Mouse (Mus musculus): ENCODE data around the gene Ift74. TPM values are rescaled to one million over a fixed set of nuclear protein-coding genes. Genes with fewer than 3 reads are reported as not detected.
"Not testable (repeated sequence)": the region's sequence is repeated elsewhere in the genome, so short reads cannot be mapped to it uniquely, and the experiment has no call there.

The Ift74 gene
- 10 to 100 TPM; 10.4 to 11.9 TPM for total RNA-seq (2021)
- long read RNA-seq, experiment 1, transcript Ift74-201 (20 exons, 2,139 nt) = major isoform, 16 of 16 reads
- long read RNA-seq, experiment 1, partial matches to known transcripts = 0 of 16 reads
- long read RNA-seq, experiment 1, other reads (novel, unspliced or antisense) = 0 of 16 reads
- long read RNA-seq, experiment 2, transcript Ift74-201 (20 exons, 2,139 nt) = major isoform, 29 of 41 reads
- long read RNA-seq, experiment 2, partial matches to known transcripts = 6 of 41 reads
- long read RNA-seq, experiment 2, other reads (novel, unspliced or antisense) = 6 of 41 reads

GRCm38 (mm10) chr4:94613972-94614626 lies at the start of gene Ift74:
Gene Ift74, plus strand, starts transcription at chr4:94614491.
- DNase-seq (ENCODE audit: low spot score in 2 of 2) = peak; percentile 86 to 87

GRCm38 (mm10) chr4:94572677-94573076 lies 41.6 kb upstream of the Ift74 start:
- no peak for DNase-seq (ENCODE audit: low spot score in 2 of 2)

GRCm38 (mm10) chr4:94591765-94592381 lies 22.4 kb upstream of the Ift74 start:
- DNase-seq (ENCODE audit: low spot score in 2 of 2) = no peak

- no peak for DNase-seq (ENCODE audit: low spot score in 2 of 2)
These were observed 21.6 kb upstream of the Ift74 start for GRCm38 (mm10) chr4:94592709-94593108.

GRCm38 (mm10) chr4:94601395-94601794 lies 12.9 kb upstream of the Ift74 start:
- no peak for DNase-seq (ENCODE audit: low spot score in 2 of 2)

- no peak for DNase-seq (ENCODE audit: low spot score in 2 of 2)
These were observed 11.7 kb upstream of the Ift74 start for GRCm38 (mm10) chr4:94602496-94603030.

- peak; percentile 90 to 92 for DNase-seq (ENCODE audit: low spot score in 2 of 2)
These were observed 11.2 kb upstream of the Ift74 start, which contains the start of gene Plaa for GRCm38 (mm10) chr4:94603031-94603629. Gene Plaa, minus strand, starts transcription at chr4:94603244.

- DNase-seq (ENCODE audit: low spot score in 2 of 2) = no peak
These were observed 9.8 kb upstream of the Ift74 start for GRCm38 (mm10) chr4:94604452-94605019.

GRCm38 (mm10) chr4:94605591-94605990 lies 8.7 kb upstream of the Ift74 start:
- DNase-seq (ENCODE audit: low spot score in 2 of 2) = no peak

GRCm38 (mm10) chr4:94610339-94610738 lies 4.0 kb upstream of the Ift74 start:
- DNase-seq (ENCODE audit: low spot score in 2 of 2) = no peak

GRCm38 (mm10) chr4:94614627-94615006 lies 326 bp downstream of the Ift74 start:
- DNase-seq (ENCODE audit: low spot score in 2 of 2) = no peak

- no peak for DNase-seq (ENCODE audit: low spot score in 2 of 2)
These were observed 5.8 kb downstream of the Ift74 start for GRCm38 (mm10) chr4:94620077-94620476.

GRCm38 (mm10) chr4:94643141-94643540 lies 28.9 kb downstream of the Ift74 start:
- DNase-seq (ENCODE audit: low spot score in 2 of 2) = no peak

GRCm38 (mm10) chr4:94649920-94650319 lies 35.6 kb downstream of the Ift74 start, which contains the start of gene Lrrc19:
Gene Lrrc19, minus strand, starts transcription at chr4:94650144.
- DNase-seq (ENCODE audit: low spot score in 2 of 2) = no peak

- DNase-seq (ENCODE audit: low spot score in 2 of 2) = not testable (repeated sequence)
These were observed 36.3 kb downstream of the Ift74 start for GRCm38 (mm10) chr4:94650426-94651175.

GRCm38 (mm10) chr4:94669718-94670117 lies 55.4 kb downstream of the Ift74 start:
- DNase-seq (ENCODE audit: low spot score in 2 of 2) = peak in 1 of 2 experiments; percentile 15

GRCm38 (mm10) chr4:94680662-94681061 lies 66.4 kb downstream of the Ift74 start:
- DNase-seq (ENCODE audit: low spot score in 2 of 2) = no peak

- DNase-seq (ENCODE audit: low spot score in 2 of 2) = no peak
These were observed 66.9 kb downstream of the Ift74 start for GRCm38 (mm10) chr4:94681181-94681580.

- no peak for DNase-seq (ENCODE audit: low spot score in 2 of 2)
These were observed 67.7 kb downstream of the Ift74 start for GRCm38 (mm10) chr4:94682029-94682428.

GRCm38 (mm10) chr4:94683305-94683704 lies 69.0 kb downstream of the Ift74 start:
- DNase-seq (ENCODE audit: low spot score in 2 of 2) = no peak

Data from adrenal gland, adult 18-20 months (tissue).